Mouse (Mus musculus) megakaryocyte progenitor cell, adult 5-6 weeks (primary cell): ENCODE data around the gene Dpep1. TPM values are rescaled to one million over a fixed set of nuclear protein-coding genes. Genes with fewer than 3 reads are reported as not detected.

Experiments
- ATAC-seq: replicated peaks from 2 replicates; pipeline ENCODE4 v1.8.0; 2016; ENCODE audit warnings: mild to moderate bottlenecking, moderate TSS enrichment, inconsistent platforms; ENCODE audit not compliant: poor library complexity
- total RNA-seq, 2 experiments: library from RNA; stranded (forward) in 1 of 2; stranded (reverse) in 1 of 2; fragments of 157-497, 149-512 nt in 1 of 2; fragments of 200-1000 nt in 1 of 2; gene quantifications; 2 replicates each; pipeline versions ENCODE4 v1.2.3 to v1.2.4; 2015 to 2017

The Dpep1 gene
- total RNA-seq (2015) (not detected in 2 replicates), total RNA-seq (2017) (not detected in 2 replicates)

- no peak for ATAC-seq
These were observed at the start of gene Dpep1 for GRCm38 (mm10) chr8:123185566-123186409. Dpep1 (plus strand) TSS chr8:123186242.

DNA sequence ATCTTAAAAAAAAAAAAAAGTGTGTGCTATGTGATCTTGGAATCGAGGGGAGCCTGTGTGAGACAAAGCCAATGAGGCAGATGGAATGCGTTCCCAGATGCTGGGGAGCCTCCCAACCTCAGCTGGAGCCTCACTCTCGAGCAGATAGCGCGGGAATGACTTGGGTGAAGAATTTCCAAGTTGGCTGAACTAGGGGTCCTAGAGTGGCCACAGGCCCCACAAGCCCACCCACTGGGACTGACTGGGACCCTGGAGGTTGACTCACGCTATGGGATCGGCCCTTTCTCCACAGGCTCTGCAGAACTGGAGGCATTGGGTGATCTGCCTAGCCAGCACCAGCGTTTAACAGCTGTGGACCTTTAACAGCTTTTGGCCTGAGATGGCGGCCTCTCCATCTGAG lies 49.8 kb upstream of the Dpep1 start:
- ATAC-seq, result no peak

- ATAC-seq, result no peak
These were observed 48.4 kb upstream of the Dpep1 start for GRCm38 (mm10) chr8:123137645-123138077.

- no peak for ATAC-seq
These were observed 47.3 kb upstream of the Dpep1 start for GRCm38 (mm10) chr8:123138741-123139140.

DNA sequence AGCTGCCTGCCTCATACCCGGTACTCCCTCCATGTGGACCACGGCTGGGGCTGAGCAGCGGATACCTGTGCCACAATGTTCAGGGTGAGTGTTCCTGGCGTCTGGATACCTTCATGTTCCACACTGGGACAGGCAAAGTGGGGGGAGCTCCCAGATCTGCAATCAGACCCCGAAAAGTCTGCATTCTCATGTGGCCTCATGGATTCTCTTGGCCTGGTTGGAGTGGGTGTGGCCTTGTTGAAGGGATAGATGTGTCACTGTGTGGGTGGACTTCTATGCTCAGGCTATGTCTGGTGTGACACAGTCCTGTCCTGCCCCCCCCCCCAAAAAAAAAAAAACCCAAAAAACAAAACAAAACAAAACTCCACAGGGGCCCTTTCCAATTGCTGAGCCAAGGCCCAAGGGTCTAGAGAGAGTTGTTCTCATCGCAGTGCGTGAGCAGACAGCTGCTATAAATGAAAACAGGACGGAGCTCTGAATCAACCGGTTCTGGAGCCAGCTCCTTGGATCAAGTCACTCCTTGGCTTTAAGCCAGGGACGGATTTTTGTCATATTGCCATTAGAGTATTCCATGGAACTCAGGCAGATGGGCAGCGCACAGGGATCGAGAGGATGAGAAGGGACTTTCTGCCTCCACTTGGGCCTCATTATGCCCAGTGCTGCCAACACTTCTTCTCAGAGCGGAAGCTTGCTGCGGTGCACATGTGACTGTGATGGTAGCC lies 44.1 kb upstream of the Dpep1 start:
- no peak for ATAC-seq

DNA sequence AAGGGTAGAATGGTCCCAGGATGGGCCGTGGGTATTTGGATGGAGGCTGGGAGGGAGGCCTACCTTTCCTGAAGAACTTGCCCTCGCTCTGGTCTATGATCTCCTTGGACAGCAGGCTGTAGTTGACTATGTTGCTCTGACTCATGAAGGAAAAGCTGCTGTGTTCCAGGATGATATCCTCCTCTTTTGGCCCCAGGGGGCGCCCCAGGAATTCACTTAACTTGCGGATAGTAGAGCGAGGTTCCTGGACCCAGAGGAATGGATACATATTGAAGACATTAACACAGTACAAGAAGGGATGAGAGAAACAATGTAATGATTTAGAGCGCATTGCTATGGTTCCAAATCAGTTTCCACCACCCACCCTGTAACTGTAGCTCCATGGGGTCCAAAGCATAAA lies 40.8 kb upstream of the Dpep1 start:
- no peak; the same call in 1 of the 2 replicates for ATAC-seq

- no peak for ATAC-seq
These were observed 39.7 kb upstream of the Dpep1 start for GRCm38 (mm10) chr8:123146390-123146789.

DNA sequence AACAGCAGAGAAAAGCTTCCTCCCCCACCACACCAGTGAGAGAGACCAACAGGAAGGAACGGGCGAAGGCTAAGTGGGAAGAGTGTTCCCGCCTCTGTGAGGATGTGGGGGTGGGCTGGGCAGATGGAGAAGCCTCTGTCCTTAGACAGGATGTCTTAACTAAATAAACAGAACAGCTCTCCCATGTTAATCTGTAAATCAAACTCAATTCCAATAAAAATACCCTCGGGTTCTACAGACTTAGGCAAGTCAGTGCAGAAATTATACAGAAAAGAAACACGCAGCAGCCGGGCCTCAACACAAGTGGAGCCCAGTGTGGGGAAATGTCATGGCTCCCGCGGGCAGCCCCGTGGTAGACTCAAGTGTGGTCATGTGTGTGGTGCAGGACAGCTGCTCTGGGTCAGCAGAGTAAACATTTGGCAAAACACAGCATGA lies 35.3 kb upstream of the Dpep1 start:
- ATAC-seq, result no peak

- ATAC-seq, result 0 out of 2 replicates have a peak, but pooled peaks have one; percentile 26
These were observed 30.9 kb upstream of the Dpep1 start for GRCm38 (mm10) chr8:123155177-123155576.

DNA sequence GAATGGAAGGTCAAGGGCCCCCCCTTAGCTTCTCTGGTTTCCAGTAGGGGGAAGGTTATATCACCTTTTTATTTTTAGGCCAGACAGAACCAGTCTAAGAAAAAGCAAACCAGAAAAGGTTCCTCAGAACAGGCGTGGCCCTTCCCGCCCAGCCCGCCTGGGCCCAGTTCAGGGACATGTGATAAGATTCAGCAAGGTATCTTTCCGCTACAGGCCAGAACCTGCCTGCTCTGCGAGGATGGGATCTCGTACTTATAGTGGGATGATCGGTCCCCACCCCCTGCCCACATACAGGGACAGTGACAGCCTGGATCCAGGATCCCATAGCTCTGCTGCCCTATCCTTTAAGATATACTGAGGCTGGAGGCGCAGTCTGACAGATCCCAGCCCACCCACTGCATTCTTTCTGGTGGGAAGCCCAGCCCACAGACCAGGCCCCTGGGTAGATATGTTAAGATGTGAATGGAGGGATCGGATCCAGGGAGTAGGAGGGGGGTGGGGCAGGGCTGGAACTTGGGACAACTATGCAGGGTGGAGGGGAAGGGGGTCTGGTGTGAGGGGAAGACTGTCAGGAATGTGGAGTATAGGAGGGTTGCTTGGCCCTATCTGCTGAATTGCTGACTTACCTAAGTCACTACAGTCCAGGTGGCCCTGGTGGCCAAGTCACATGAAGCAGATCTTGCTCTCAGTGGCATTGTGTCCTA lies 29.8 kb upstream of the Dpep1 start:
- peak; percentile 55 for ATAC-seq

DNA sequence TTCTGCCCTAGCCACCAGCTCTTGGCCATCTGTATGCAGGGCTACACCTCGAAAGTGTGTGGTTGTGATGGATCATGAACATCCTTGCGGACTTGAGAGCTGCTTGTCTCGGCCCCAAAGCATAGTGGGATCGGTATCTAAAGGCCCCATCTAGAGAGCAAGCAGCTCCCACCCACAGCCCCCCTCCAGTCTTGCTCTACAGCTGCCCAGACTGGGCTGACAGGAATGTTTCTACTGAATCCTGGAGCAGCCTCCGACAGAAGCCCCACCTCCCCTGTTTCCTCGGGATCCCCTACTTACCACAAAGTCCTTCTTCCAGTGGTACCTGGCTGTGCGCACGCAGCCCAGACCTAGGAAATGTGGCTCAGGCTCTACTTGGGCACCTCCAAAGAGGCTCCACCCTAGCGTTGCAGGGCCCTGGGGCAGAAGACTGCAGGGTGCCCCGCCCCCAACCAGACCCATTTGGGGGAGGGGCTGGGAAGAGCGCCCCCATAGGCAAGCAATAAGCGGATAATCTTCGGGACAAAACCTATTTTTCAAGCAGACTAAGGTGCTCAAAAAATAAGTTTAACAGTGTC lies 28.1 kb upstream of the Dpep1 start, which contains the start of gene Sult5a1:
Gene Sult5a1 (minus strand): TSS at position 428 of the 578 bp plus-strand sequence.
- no peak for ATAC-seq

GRCm38 (mm10) chr8:123181391-123181790 lies 4.7 kb upstream of the Dpep1 start:
- ATAC-seq, result no peak

GRCm38 (mm10) chr8:123188006-123188405 lies 2.0 kb downstream of the Dpep1 start:
- ATAC-seq, result no peak

DNA sequence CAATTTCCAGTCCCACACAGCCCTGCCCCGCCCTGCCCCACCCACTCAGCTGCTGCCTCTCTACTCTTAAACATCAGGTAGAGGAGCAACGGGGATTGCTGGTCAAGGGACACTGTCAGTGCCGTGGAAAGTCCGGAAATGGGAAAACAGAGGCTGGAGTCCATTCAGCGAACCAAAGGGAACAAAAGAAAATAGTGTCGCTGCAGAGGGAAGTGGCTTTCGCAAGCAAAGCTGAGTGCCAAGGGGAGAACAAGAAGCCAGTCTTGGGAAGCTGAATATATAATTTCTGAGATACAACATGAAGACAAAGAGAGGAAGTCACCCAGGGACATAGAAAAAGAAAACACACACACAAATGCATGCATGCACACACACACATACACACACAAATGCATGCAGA lies 2.8 kb downstream of the Dpep1 start:
- no peak for ATAC-seq

GRCm38 (mm10) chr8:123190678-123191077 lies 4.6 kb downstream of the Dpep1 start:
- ATAC-seq, result peak; percentile 96

DNA sequence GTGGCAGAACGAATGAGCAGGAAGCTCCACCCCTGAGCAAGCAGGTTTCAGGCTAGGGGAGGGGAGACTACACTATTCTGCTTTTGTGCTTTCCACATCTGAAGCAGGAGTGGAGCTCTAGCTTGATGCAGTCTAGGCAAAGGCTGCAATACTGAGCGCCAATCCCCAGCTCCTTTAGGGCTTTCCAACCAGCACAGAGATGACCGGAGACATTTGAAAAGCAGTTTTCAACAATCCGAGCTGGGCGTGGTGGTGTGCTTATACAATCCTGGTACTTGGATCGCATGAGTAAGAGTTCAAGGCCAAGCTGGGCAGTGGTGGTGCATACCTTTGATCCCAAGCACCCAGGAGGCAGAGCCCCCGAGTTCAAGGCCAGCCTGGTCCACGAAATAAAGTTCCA lies 5.9 kb downstream of the Dpep1 start:
- no peak for ATAC-seq

DNA sequence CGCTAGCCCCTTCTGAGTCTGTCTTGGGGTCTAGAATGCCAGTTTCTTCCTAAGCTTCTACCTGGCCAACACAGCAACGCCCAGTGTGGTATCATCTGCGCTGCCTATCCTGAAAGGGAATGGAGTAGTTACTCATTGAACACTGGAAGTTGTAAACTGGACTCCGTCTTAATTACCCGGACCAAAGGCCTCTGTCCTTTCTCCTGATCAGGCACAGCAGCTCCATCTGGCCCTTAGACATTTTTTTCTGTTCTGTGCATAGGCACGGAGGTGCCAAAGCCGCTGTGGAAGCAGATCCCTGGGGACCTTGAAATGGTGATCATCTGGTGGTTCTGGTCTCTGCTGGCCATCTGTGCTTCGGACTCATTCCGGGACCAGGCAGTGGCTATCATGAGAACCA lies 7.7 kb downstream of the Dpep1 start:
- no peak for ATAC-seq

- ATAC-seq, result peak; percentile 69
These were observed 11.0 kb downstream of the Dpep1 start for GRCm38 (mm10) chr8:123197016-123197415.

DNA sequence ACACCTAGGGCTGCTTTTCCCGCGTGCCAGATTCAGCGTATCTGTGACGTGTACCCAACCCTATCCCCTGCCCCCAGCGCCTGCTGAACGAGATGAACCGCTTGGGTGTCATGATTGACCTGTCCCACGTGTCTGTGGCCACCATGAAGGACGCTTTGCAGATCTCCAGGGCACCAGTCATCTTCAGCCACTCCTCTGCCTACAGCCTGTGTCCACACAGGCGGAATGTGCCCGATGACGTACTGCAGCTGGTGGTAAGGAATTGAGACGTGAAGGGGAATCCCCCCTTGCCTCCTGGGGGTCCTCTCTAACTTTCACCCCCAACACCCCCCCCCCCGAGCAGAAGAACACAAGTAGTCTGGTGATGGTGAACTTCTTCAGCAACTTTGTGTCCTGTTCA lies 13.8 kb downstream of the Dpep1 start:
- ATAC-seq, result no peak

DNA sequence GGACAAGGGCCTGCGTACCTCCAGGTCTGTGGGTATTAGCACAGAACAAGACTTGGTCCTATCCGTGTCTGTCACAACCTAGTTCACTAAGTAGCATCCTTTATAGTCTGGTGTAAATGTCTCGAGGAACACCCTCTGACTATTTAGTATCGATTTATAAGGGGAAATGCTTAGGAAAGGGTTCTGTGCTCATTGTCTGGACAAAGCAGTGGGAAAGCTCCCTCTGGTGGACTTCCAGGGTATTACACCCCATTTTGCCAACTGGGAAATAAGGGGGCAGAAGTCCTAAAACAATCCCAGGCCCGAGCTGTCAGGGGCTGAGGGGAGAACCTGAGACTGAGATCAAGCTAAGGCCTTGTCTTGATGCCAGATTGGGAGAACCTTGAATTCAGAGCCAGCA lies 16.2 kb downstream of the Dpep1 start:
- ATAC-seq, result peak; percentile 75

- ATAC-seq, result peak; percentile 32; the same call in 1 of the 2 replicates
These were observed 17.5 kb downstream of the Dpep1 start for GRCm38 (mm10) chr8:123203571-123203970.
